Mouse (Mus musculus) olfactory bulb, adult 2 months (tissue): ENCODE measurements around the gene Prkar1b. TPM values are rescaled to one million over a fixed set of nuclear protein-coding genes. Genes with fewer than 3 reads are reported as not detected.

Experiments used
- H3K27ac ChIP-seq: fragments of 200-500 bp; 2 replicates; pipeline ENCODE4 v1.5.1; 2012; ENCODE audit warnings: low read depth, low read length; ENCODE audit not compliant: insufficient read depth
- H3K4me1 ChIP-seq: fragments of 200-500 bp; 2 replicates; pipeline ENCODE4 v1.6.1; 2012; ENCODE audit warnings: low read length; ENCODE audit not compliant: control insufficient read depth, insufficient read depth
- H3K4me3 ChIP-seq: fragments of 200-500 bp; 2 replicates; pipeline ENCODE4 v1.5.1; 2012; ENCODE audit warnings: mild to moderate bottlenecking, low read depth, low read length, moderate library complexity; ENCODE audit not compliant: insufficient read depth
- CTCF ChIP-seq: fragments of 200-500 bp; IDR thresholded peaks from 2 replicates; pipeline ENCODE4 v1.5.1; 2012; ENCODE audit warnings: low read depth, mild to moderate bottlenecking, low read length, moderate library complexity; ENCODE audit not compliant: insufficient read depth
- POLR2A ChIP-seq: fragments of 200-500 bp; IDR thresholded peaks from 2 replicates; pipeline ENCODE4 v1.6.1; 2012; ENCODE audit warnings: mild to moderate bottlenecking, low read depth, low read length, moderate library complexity; ENCODE audit not compliant: insufficient read depth
- WGBS: fragments of 180-500 bp; shearing (Covaris S2); methylation state at CpG from one replicate; pipeline ENCODE4 v1.1.7; 2018; 5-methylcytosine and 5-hydroxymethylcytosine counted together
- polyA plus RNA-seq: library from polyadenylated mRNA; stranded (reverse); fragments of >200 nt; gene quantifications from 2 replicates; pipeline ENCODE4 v1.2.4, GENCODE M21; 2012; ENCODE audit warnings: low replicate concordance; ENCODE audit not compliant: missing spikeins, insufficient read depth, insufficient read length

The Prkar1b gene
- polyA plus RNA-seq, 1 experiment, result not detected

- no peak overlapping the region for H3K4me3 ChIP-seq
- 77% methylated on average over 5 of the region's 5 CpGs for WGBS
- no peak for TF ChIP-seq POLR2A
- peaks cover 7% of the 10 kb centered on the region for H3K4me1 ChIP-seq
- H3K27ac ChIP-seq, result no peak overlapping the region
Observed at GRCm38 (mm10) chr5:139118139-139118960, 31.5 kb downstream of the Prkar1b start.

- Histone ChIP-seq H3K4me1 (peaks cover 18% of the 10 kb centered on the region), H3K4me3 (no peak overlapping the region), H3K27ac (no peak overlapping the region)
- no peak for TF ChIP-seq CTCF
- WGBS, result 93% methylated on average over 7 of the region's 7 CpGs
Observed at GRCm38 (mm10) chr5:139115507-139115906, 34.3 kb downstream of the Prkar1b start.

- Histone ChIP-seq H3K4me3 (no peak overlapping the region), H3K4me1 (peaks cover 21% of the 10 kb centered on the region), H3K27ac (no peak overlapping the region)
- 86% methylated on average over 4 of the region's 4 CpGs for WGBS
- TF ChIP-seq CTCF, result no peak
- TF ChIP-seq POLR2A, result no peak
Observed at GRCm38 (mm10) chr5:139114876-139115275, 34.9 kb downstream of the Prkar1b start.

GRCm38 (mm10) chr5:139112418-139112817 lies 37.4 kb downstream of the Prkar1b start:
- H3K4me3 ChIP-seq, result no peak overlapping the region
- no peak overlapping the region for H3K27ac ChIP-seq
- TF ChIP-seq CTCF, result no peak
- TF ChIP-seq POLR2A, result no peak
- peaks cover 21% of the 10 kb centered on the region for H3K4me1 ChIP-seq
- WGBS, result 23% methylated on average over 9 of the region's 9 CpGs

- H3K27ac ChIP-seq, result no peak overlapping the region
Observed at GRCm38 (mm10) chr5:139111991-139112390, 37.8 kb downstream of the Prkar1b start.

GRCm38 (mm10) chr5:139110140-139110855 lies 39.5 kb downstream of the Prkar1b start:
- Histone ChIP-seq H3K4me3 (no peak overlapping the region), H3K4me1 (peaks cover 21% of the 10 kb centered on the region), H3K27ac (no peak overlapping the region)
- TF ChIP-seq POLR2A (no peak), CTCF (no peak)
- WGBS, result 90% methylated on average over 2 of the region's 2 CpGs

More at GRCm38 (mm10) chr5:139111991-139112390, 37.8 kb downstream of the Prkar1b start:
- 39% methylated on average over 9 of the region's 9 CpGs for WGBS
- H3K4me3 ChIP-seq, result no peak overlapping the region
- H3K4me1 ChIP-seq, result peaks cover 21% of the 10 kb centered on the region
- TF ChIP-seq CTCF (no peak), POLR2A (no peak)

GRCm38 (mm10) chr5:139107815-139108214 lies 42.0 kb downstream of the Prkar1b start:
- 57% methylated on average over 9 of the region's 9 CpGs for WGBS
- no peak for TF ChIP-seq POLR2A
- TF ChIP-seq CTCF, result no peak
- Histone ChIP-seq H3K27ac (no peak overlapping the region), H3K4me1 (peaks cover 12% of the 10 kb centered on the region), H3K4me3 (no peak overlapping the region)

GRCm38 (mm10) chr5:139101783-139102182 lies 48.0 kb downstream of the Prkar1b start:
- WGBS, result 61% methylated on average over 6 of the region's 6 CpGs
- no peak for TF ChIP-seq CTCF
- no peak for TF ChIP-seq POLR2A

More at GRCm38 (mm10) chr5:139101783-139102182, 48.0 kb downstream of the Prkar1b start:
- Histone ChIP-seq H3K27ac (no peak overlapping the region), H3K4me3 (no peak overlapping the region), H3K4me1 (peaks cover 14% of the 10 kb centered on the region)
